Mouse (Mus musculus): ENCODE measurements at regions not wholly inside any gene's neighbourhood (a gene's known extent, or its start where the extent isn't known, plus 50 kb on each side); places are given as distances from the start of the nearest gene placed in this dataset.

DNA sequence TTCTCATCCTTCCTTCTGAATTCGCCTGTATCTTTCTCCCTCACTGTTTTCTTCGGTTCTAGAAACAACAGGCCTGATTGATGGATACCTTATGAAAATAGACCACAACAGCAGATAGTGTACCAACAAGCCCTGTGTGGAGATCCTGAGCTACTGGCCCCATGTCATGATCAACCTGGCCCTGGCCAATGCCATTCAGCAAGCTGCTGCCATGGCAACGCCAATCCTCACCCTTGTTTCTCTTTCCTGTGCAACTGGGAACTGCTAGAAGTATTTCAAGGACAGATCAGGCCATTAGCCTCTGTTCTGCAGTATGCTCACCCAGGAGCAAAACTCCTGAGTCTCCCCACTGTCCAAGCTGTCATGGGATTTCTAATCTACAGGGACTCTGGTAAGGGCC lies 119.2 kb downstream of the Gxylt1 start:
- H3K27me3 ChIP-seq (ENCODE audit: insufficient read depth, low read length) = no peaks in the 10 kb centered on the region
- 69% methylated on average over 3 of the region's 3 CpGs for WGBS
- no peak overlapping the region for H3K4me2 ChIP-seq (ENCODE audit: low read depth, low read length)
- ATAC-seq = no peak
- no peak for TF ChIP-seq CTCF (IDR thresholded peaks at IDR 0.05; ENCODE audit: low read depth)
- H3K4me3 ChIP-seq (ENCODE audit: low read length) = no peak overlapping the region
- peak; percentile 45 for DNase-seq (ENCODE audit: low spot score)
- no peaks in the 10 kb centered on the region for H3K9me3 ChIP-seq (ENCODE audit: low read length)
- no peak overlapping the region for H3K9ac ChIP-seq (replicated peaks; ENCODE audit: low read length)
- H3K4me1 ChIP-seq (ENCODE audit: insufficient read depth, low read length) = 0 out of 2 replicates have a peak, but pooled peaks cover 5% of the 10 kb centered on the region
- no peaks in the 10 kb centered on the region for H3K36me3 ChIP-seq (ENCODE audit: insufficient read depth, low read length)
- no peak overlapping the region for H3K27ac ChIP-seq

DNA sequence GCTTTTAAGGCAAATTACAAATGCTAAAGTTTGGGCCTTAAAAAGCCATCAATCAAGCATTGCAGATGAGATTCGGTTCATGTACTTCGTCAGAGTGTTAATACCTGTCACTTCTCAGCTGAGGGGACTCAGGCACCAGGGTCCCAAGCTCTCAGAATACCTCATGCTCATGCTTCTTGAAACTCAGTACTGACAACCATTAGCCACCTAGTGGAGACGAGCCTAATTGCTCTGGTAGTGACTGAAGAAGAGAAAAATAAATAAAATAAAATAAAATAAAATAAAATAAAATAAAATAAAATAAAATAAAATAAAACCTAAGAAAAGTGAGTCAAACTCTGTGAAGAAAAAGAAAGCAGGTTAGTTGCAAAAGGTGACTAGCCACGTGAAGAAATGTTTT lies 121.0 kb downstream of the Gxylt1 start:
- 61% methylated on average over 4 of the region's 4 CpGs for WGBS
- Histone ChIP-seq H3K27ac (no peak overlapping the region), H3K9me3 (ENCODE audit: low read length) (no peaks in the 10 kb centered on the region), H3K36me3 (ENCODE audit: insufficient read depth, low read length) (no peaks in the 10 kb centered on the region), H3K4me3 (ENCODE audit: low read length) (no peak overlapping the region), H3K9ac (replicated peaks; ENCODE audit: low read length) (no peak overlapping the region), H3K4me2 (ENCODE audit: low read depth, low read length) (no peak overlapping the region), H3K27me3 (ENCODE audit: insufficient read depth, low read length) (no peaks in the 10 kb centered on the region), H3K4me1 (ENCODE audit: insufficient read depth, low read length) (0 out of 2 replicates have a peak, but pooled peaks cover 5% of the 10 kb centered on the region)
- ATAC-seq (no peak), DNase-seq (ENCODE audit: low spot score) (peak; percentile 44)
- TF ChIP-seq CTCF (IDR thresholded peaks at IDR 0.05; ENCODE audit: low read depth) = peak; percentile 53; the same call in 1 of the 2 replicates

GRCm38 (mm10) chr15:93144899-93145298 lies 130.1 kb downstream of the Gxylt1 start:
- no peak for TF ChIP-seq CTCF (IDR thresholded peaks at IDR 0.05; ENCODE audit: low read depth)
- 90% methylated on average over 9 of the region's 9 CpGs for WGBS

DNA sequence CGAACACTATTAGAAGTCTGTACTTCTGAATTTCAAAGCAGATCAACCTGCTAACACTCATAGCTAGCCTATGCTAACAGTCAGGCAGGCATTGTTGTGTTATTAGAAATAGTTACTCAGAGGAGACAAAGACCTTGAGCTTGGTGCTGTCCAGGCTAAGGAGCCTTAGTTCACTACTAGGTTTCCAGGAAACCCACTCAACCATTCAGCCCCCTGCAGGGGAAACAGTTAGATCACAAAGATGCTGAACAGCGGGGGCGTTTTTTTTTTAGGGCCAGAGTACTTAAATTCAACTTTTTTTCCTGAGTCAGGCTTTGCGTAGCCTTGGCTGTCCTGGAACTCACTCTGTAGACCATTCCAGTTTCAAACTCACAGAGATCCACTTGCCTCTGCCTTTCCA lies 130.7 kb downstream of the Gxylt1 start:
- DNase-seq (ENCODE audit: low spot score) = no peak
- Histone ChIP-seq H3K4me1 (ENCODE audit: insufficient read depth, low read length) (no peaks in the 10 kb centered on the region), H3K9ac (replicated peaks; ENCODE audit: low read length) (no peak overlapping the region), H3K36me3 (ENCODE audit: insufficient read depth, low read length) (no peaks in the 10 kb centered on the region), H3K9me3 (ENCODE audit: low read length) (no peaks in the 10 kb centered on the region), H3K27ac (no peak overlapping the region), H3K4me3 (ENCODE audit: low read length) (no peak overlapping the region), H3K27me3 (ENCODE audit: insufficient read depth, low read length) (no peaks in the 10 kb centered on the region), H3K4me2 (ENCODE audit: low read depth, low read length) (no peak overlapping the region)
- 47% methylated on average over 4 of the region's 4 CpGs for WGBS
- ATAC-seq = no peak
- TF ChIP-seq CTCF (IDR thresholded peaks at IDR 0.05; ENCODE audit: low read depth) = no peak

More at GRCm38 (mm10) chr15:93144899-93145298, 130.1 kb downstream of the Gxylt1 start:
- ATAC-seq = no peak
- no peaks in the 10 kb centered on the region for H3K27me3 ChIP-seq (ENCODE audit: insufficient read depth, low read length)
- no peaks in the 10 kb centered on the region for H3K36me3 ChIP-seq (ENCODE audit: insufficient read depth, low read length)
- no peak for DNase-seq (ENCODE audit: low spot score)
- no peak overlapping the region for H3K27ac ChIP-seq
- no peak overlapping the region for H3K9ac ChIP-seq (replicated peaks; ENCODE audit: low read length)
- no peaks in the 10 kb centered on the region for H3K9me3 ChIP-seq (ENCODE audit: low read length)
- H3K4me3 ChIP-seq (ENCODE audit: low read length) = no peak overlapping the region
- no peak overlapping the region for H3K4me2 ChIP-seq (ENCODE audit: low read depth, low read length)
- H3K4me1 ChIP-seq (ENCODE audit: insufficient read depth, low read length) = no peaks in the 10 kb centered on the region

DNA sequence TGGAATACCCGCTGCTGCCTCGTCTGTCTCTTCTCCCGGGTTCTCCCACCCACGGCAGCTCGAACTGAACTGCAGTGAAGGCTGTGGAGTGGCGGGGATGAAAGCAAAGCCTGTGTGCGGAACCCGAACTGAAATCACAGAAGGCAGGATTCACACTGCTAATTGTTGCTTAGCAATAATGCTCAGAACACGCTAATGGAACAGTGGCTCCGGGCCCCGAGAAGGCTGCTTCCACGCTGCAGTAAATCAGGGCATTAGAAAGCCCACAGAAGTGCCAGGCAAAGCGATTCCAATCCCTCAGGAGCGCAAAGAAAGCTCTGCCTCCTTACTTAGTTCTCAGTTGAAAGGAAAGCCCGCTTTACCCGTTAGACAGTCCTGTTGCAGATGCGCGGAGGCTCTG lies 141.6 kb downstream of the Gxylt1 start:
- 36% methylated on average over 18 of the region's 18 CpGs for WGBS
- Histone ChIP-seq H3K4me2 (ENCODE audit: low read depth, low read length) (peak overlapping the region; percentile 51), H3K4me3 (ENCODE audit: low read length) (peak overlapping the region; percentile 19), H3K4me1 (ENCODE audit: insufficient read depth, low read length) (no peaks in the 10 kb centered on the region), H3K9me3 (ENCODE audit: low read length) (no peaks in the 10 kb centered on the region), H3K27ac (peak overlapping the region; percentile 48; the same call in 1 of the 2 replicates), H3K36me3 (ENCODE audit: insufficient read depth, low read length) (no peaks in the 10 kb centered on the region), H3K27me3 (ENCODE audit: insufficient read depth, low read length) (no peaks in the 10 kb centered on the region), H3K9ac (replicated peaks; ENCODE audit: low read length) (no peak overlapping the region)
- ATAC-seq = no peak
- DNase-seq (ENCODE audit: low spot score) = peak; percentile 56
- TF ChIP-seq CTCF (IDR thresholded peaks at IDR 0.05; ENCODE audit: low read depth) = no peak

DNA sequence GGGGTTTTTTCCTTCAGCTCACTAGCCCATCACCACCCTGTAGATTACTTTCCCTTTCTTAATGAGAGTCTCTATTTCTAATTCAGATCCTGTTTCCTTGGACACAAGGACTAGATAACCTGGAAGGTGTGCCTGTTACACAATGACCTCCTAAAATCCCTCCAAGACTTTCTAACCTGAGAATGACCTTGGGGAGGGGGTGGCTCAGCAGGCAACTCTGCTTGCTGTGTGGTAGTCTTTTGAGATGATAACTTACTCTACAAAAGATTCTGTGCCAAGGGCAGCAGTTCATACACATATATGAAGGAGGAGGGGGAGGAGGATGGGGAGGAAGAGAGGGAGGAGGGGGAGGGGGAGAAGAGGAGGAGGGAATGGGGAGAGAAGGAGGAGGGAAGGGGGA lies 143.9 kb downstream of the Gxylt1 start:
- no peaks in the 10 kb centered on the region for H3K9me3 ChIP-seq (ENCODE audit: low read length)
- no peak overlapping the region for H3K27ac ChIP-seq
- DNase-seq (ENCODE audit: low spot score) (no peak), ATAC-seq (no peak)
- no peak overlapping the region for H3K4me3 ChIP-seq (ENCODE audit: low read length)
- no peak overlapping the region for H3K9ac ChIP-seq (replicated peaks; ENCODE audit: low read length)
- no peaks in the 10 kb centered on the region for H3K27me3 ChIP-seq (ENCODE audit: insufficient read depth, low read length)
- no peak overlapping the region for H3K4me2 ChIP-seq (ENCODE audit: low read depth, low read length)
- H3K4me1 ChIP-seq (ENCODE audit: insufficient read depth, low read length) = no peaks in the 10 kb centered on the region
- no peaks in the 10 kb centered on the region for H3K36me3 ChIP-seq (ENCODE audit: insufficient read depth, low read length)
- TF ChIP-seq CTCF (IDR thresholded peaks at IDR 0.05; ENCODE audit: low read depth) = no peak

GRCm38 (mm10) chr15:93125261-93125660 lies 149.7 kb downstream of the Gxylt1 start:
- Histone ChIP-seq H3K4me3 (ENCODE audit: low read length) (no peak overlapping the region), H3K27me3 (ENCODE audit: insufficient read depth, low read length) (no peaks in the 10 kb centered on the region), H3K4me2 (ENCODE audit: low read depth, low read length) (no peak overlapping the region), H3K9me3 (ENCODE audit: low read length) (no peaks in the 10 kb centered on the region), H3K4me1 (ENCODE audit: insufficient read depth, low read length) (no peaks in the 10 kb centered on the region), H3K36me3 (ENCODE audit: insufficient read depth, low read length) (no peaks in the 10 kb centered on the region), H3K9ac (replicated peaks; ENCODE audit: low read length) (no peak overlapping the region), H3K27ac (no peak overlapping the region)
- TF ChIP-seq CTCF (IDR thresholded peaks at IDR 0.05; ENCODE audit: low read depth) = no peak
- 27% methylated on average over 5 of the region's 5 CpGs for WGBS
- DNase-seq (ENCODE audit: low spot score) = no peak
- no peak for ATAC-seq

Data from hindbrain, postnatal 0 days (tissue).